Mouse (Mus musculus): ENCODE results near the gene Abhd2. TPM values are rescaled to one million over a fixed set of nuclear protein-coding genes. Genes with fewer than 3 reads are reported as not detected.

The Abhd2 gene
- total RNA-seq, 2 experiments from 2014 or later = 40.0 to 45.2 TPM

DNA sequence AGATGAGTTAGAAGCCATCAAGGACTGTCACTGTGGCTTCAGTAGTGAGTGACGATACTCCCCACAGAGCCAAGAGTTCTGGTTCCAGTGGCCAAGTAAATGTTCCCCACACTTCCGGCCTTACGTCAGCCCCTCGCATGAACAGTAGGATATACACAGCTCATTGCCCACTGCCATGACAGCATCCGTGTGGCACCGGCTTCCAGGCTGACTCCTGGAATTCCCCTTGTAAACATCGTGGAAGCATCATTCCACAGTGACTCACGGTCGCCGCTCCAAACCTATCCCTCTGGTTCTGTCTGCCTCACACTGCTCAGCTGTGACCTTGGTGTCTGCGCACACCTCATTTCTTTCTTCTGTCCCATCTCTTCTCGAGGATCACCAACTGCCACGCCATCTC lies 12.4 kb downstream of the Abhd2 start:
- intact Hi-C loops (cut with DNase I) = no loop called here

GRCm38 (mm10) chr7:79287226-79287625 lies 14.2 kb downstream of the Abhd2 start:
- DNase-seq = no peak
- intact Hi-C loops (cut with DNase I) = no loop called here

More for the DNA sequence above, 12.4 kb downstream of the Abhd2 start:
- no peak for DNase-seq

GRCm38 (mm10) chr7:79287928-79288327 lies 14.9 kb downstream of the Abhd2 start:
- no peak for DNase-seq
- intact Hi-C loops (cut with DNase I) = no loop called here

- intact Hi-C loops (cut with DNase I) = no loop called here
- DNase-seq = no peak
These were observed 15.4 kb downstream of the Abhd2 start for GRCm38 (mm10) chr7:79288422-79288821.

DNA sequence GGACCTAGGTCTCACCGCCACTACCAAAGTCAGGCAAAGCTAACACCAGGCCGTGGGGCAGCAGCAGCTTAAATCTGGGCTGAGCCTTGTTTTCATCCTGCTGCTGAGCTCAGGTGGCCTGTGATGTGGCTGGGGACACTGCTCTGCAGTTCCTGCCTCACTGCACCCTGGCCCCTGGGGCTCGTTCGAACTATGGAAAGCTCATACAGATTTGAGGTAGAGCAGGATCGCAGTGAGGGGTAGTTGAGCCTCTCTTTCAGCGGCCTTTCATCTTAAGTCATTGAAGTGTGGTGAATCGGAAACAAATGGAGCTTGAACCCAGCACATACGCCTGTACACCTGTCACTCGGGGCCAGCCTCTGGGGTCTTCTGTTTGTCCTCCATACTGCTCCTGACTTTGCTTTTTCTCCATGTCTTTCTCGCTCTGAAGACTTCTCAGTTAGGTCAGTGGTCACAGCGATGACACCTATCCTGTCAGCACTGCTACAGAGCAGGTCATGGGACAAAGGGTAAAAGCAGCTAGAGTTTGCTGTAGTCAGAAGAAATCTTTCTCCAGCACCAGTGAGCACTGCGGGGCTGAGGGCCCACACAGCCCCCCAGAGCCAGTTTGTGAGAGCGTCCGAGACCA lies 20.7 kb downstream of the Abhd2 start:
- no peak for DNase-seq
- intact Hi-C loops (cut with DNase I) = no loop called here

GRCm38 (mm10) chr7:79294449-79294980 lies 21.5 kb downstream of the Abhd2 start:
- intact Hi-C loops (cut with DNase I) = no loop called here
- DNase-seq = no peak

- DNase-seq = no peak
- intact Hi-C loops (cut with DNase I) = no loop called here
These were observed 22.3 kb downstream of the Abhd2 start for GRCm38 (mm10) chr7:79295196-79295826.

DNA sequence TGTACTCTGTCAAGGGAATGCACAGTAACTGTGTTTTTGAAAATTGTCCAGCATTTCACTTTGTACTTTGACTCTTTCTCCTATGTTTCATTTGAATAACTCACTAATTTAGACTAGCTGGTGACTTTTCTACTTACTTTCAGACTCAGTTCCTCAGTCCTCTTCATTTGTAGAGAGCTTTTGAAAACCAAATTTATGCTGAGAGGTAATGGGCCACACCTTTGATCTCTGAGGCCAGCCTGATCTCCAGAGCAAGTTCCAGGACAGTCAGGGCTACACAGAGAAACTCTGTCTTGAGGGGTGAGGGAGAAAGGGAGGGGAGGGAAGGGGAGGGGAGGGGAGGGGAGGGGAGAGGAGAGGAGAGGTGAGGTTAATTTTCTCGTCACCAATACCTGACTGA lies 25.7 kb downstream of the Abhd2 start:
- intact Hi-C loops (cut with DNase I) = no loop called here
- no peak for DNase-seq

DNA sequence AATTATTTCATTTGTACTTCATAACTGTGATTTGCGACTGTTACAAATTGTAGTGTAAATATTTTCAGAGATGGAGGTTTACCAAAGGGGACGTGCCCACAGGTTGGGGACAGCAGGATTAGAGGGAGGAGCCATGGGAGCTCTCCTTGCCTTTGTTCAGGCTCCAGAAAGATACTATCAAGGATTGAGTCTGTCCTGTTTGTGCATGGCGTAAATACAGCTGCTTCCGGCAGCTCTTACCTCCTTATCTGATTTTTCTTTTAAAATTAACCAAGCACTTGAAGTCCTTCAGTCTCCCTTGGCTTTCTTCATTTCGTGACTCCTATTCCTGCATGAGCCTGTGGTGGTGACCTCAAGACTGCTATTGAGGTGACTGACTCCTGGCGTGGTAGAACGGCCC lies 26.5 kb downstream of the Abhd2 start:
- no peak for DNase-seq
- intact Hi-C loops (cut with DNase I) = no loop called here

DNA sequence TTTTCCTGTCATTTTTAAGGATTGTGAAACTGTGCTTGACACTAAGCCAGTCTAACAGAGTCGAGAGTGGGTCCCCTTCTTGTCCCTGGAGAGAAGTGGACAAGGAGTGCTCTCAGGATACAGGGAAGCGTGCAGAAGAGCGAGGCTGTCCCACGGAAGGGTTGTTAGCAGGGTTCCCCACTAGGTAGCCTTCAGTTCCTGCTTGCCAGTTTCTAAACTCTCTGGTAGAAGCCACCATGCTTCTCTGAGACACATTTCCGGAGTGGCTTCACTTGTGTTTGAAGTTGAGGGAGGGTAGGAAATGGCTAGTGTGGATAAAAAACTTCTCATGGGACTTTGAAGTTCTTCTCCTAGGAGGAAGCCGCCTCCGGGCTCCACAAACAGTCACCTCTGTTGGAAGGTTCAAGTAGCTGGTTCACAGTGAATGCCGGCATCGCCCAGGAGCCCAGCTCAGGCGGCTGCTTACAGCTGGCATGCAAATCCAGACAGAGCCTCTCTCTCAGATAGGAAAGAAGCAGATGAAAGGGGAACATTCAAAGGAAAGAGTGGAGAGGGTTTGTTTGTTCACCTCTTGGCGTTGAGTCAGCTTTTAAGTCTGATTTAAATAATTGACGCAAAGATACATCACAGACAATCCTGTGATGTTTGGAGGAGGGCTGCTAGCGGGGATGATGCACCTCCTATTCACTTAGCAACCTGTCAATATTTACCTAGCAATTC lies 27.6 kb downstream of the Abhd2 start:
- no peak for DNase-seq

GRCm38 (mm10) chr7:79302145-79302544 lies 29.1 kb downstream of the Abhd2 start:
- intact Hi-C loops (cut with DNase I) = no loop called here

More for the DNA sequence above, 27.6 kb downstream of the Abhd2 start:
- intact Hi-C loops (cut with DNase I) = no loop called here

DNA sequence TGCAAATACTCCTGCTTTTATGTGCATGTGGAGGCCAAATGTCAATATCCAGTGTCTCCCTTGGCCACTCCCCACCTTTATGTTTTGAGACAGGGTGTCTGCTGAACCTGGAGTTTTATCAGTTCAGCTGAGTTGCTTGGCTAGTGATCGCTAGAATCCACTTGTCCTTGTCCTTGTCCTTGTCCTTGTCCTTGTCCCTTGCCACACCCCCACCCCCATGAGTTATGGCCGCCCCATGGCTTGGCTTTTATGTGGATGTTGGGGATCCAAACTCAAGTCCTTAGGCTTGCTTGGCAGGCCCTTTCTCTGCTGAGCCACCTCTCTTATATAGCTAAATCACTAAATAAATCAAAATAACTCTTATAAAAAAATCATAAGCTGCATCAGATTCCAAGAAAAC lies 29.6 kb downstream of the Abhd2 start:
- DNase-seq = no peak
- intact Hi-C loops (cut with DNase I) = no loop called here

More at GRCm38 (mm10) chr7:79302145-79302544, 29.1 kb downstream of the Abhd2 start:
- no peak for DNase-seq

- intact Hi-C loops (cut with DNase I) = no loop called here
- DNase-seq = no peak
These were observed 30.3 kb downstream of the Abhd2 start for GRCm38 (mm10) chr7:79303183-79303761.

- intact Hi-C loops (cut with DNase I) = loop anchor here (2.0 kb wide), 1 partner anchor 34 kb away; no protein-coding TSS in a partner anchor
These were observed 35.5 kb downstream of the Abhd2 start for GRCm38 (mm10) chr7:79308455-79309030.

GRCm38 (mm10) chr7:79309247-79310190 lies 36.5 kb downstream of the Abhd2 start:
- peak; percentile 50 to 57 for DNase-seq
- intact Hi-C loops (cut with DNase I) = loop anchor here (2.0 kb wide), 1 partner anchor 35 kb away; no protein-coding TSS in a partner anchor

More at GRCm38 (mm10) chr7:79308455-79309030, 35.5 kb downstream of the Abhd2 start:
- DNase-seq = no peak

DNA sequence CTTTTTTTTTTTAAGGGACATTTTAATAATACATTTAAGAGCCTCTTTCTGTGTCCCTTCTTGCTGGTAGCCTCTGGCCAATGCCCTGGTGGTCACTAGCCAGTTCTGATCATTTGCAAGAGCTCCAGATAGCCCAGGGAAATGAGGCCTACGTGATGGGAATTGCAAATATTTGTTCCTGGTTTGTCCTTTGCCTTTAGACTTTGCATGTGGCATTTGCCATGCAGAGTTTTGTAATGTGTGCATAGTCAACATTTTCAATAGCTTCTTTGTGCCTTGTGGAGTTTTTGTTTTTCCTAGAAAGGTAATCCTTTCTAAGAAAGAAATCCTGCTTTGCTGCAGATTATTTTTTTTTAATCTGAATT lies 37.2 kb downstream of the Abhd2 start:
- DNase-seq = no peak
- intact Hi-C loops (cut with DNase I) = no loop called here

GRCm38 (mm10) chr7:79311420-79311988 lies 38.5 kb downstream of the Abhd2 start:
- DNase-seq = peak; percentile 64 to 70

DNA sequence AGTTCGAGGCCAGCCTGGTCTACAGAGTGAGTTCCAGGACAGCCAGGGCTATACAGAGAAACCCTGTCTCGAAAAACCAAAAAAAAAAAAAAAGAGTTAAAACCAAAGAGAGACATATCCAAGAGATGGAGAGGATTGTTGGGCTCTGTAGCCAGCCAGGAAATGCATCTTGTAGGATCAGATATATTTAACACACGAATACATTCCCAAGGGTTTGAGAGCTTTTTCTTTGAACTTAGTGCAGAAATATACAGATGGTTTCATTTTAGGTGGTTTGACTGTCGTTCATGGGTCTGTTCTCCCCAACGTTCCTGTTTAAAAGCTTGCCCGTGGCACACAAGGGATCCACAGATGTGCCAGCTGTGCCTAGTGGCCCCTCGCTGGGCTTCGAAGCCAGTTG lies 39.2 kb downstream of the Abhd2 start:
- intact Hi-C loops (cut with DNase I) = no loop called here
- DNase-seq = no peak

More at GRCm38 (mm10) chr7:79311420-79311988, 38.5 kb downstream of the Abhd2 start:
- intact Hi-C loops (cut with DNase I) = no loop called here

- intact Hi-C loops (cut with DNase I) = no loop called here
These were observed 40.6 kb downstream of the Abhd2 start for GRCm38 (mm10) chr7:79313519-79314059.

More at GRCm38 (mm10) chr7:79313519-79314059, 40.6 kb downstream of the Abhd2 start:
- DNase-seq = no peak
